Mouse (Mus musculus) cortical plate, adult 2 months (tissue): ENCODE measurements around the gene Gpr182. TPM values are rescaled to one million over a fixed set of nuclear protein-coding genes. Genes with fewer than 3 reads are reported as not detected.

Experiments
- H3K27ac ChIP-seq: fragments of 200-500 bp; 2 replicates; pipeline ENCODE4 v1.5.1; 2012; ENCODE audit warnings: low read length, control low read depth, inconsistent platforms; ENCODE audit not compliant: insufficient read depth
- H3K4me1 ChIP-seq: fragments of 200-500 bp; 2 replicates; pipeline ENCODE4 v1.6.1; 2011; ENCODE audit warnings: low read length; ENCODE audit not compliant: control insufficient read depth, insufficient read depth
- H3K4me3 ChIP-seq: fragments of 200-500 bp; 2 replicates; pipeline ENCODE4 v1.5.1; 2011; ENCODE audit warnings: mild to moderate bottlenecking, low read length, control low read depth; ENCODE audit not compliant: insufficient read depth
- CTCF ChIP-seq: fragments of 200-500 bp; IDR thresholded peaks from 2 replicates; pipeline ENCODE4 v1.5.1; 2011; ENCODE audit warnings: mild to moderate bottlenecking, control low read depth, low read length; ENCODE audit not compliant: insufficient read depth; ENCODE audit errors: extremely low read depth
- POLR2A ChIP-seq: fragments of 200-500 bp; IDR thresholded peaks from 2 replicates; pipeline ENCODE4 v1.6.1; 2011; ENCODE audit warnings: mild to moderate bottlenecking, low read length, control low read depth; ENCODE audit not compliant: insufficient read depth; ENCODE audit errors: extremely low read depth
- polyA plus RNA-seq: library from polyadenylated mRNA; depleted of rRNA; stranded (reverse); fragments of >200 nt; gene quantifications from 2 replicates; pipeline ENCODE4 v1.2.3, GENCODE M21; 2012

Gene Gpr182
- polyA plus RNA-seq, 1 experiment, result 1.4 TPM

GRCm38 (mm10) chr10:127739083-127739660 is 12.4 kb downstream of the Gpr182 start, which contains the start of gene Zbtb39:
Zbtb39 (plus strand) TSS chr10:127739538.
- TF ChIP-seq CTCF (0 out of 2 replicates have a peak, but pooled peaks have one; percentile 18), POLR2A (no peak)
- H3K27ac ChIP-seq, result no peak within 1 kb of the TSS
- peak within 1 kb of the TSS; percentile 74 for H3K4me3 ChIP-seq
- H3K4me1 ChIP-seq, result no peaks in the 10 kb centered on the region

GRCm38 (mm10) chr10:127738151-127738882 is 13.2 kb downstream of the Gpr182 start:
- Histone ChIP-seq H3K27ac (no peak overlapping the region), H3K4me3 (no peak overlapping the region; the same call in 1 of the 2 replicates), H3K4me1 (no peaks in the 10 kb centered on the region)
- TF ChIP-seq POLR2A (no peak), CTCF (peak; percentile 44; the same call in 1 of the 2 replicates)

- Histone ChIP-seq H3K4me3 (no peak overlapping the region), H3K4me1 (no peaks in the 10 kb centered on the region), H3K27ac (no peak overlapping the region)
- TF ChIP-seq POLR2A, result no peak
- TF ChIP-seq CTCF, result no peak
Observed at GRCm38 (mm10) chr10:127737552-127737951, 14.0 kb downstream of the Gpr182 start.

GRCm38 (mm10) chr10:127736916-127737315 is 14.6 kb downstream of the Gpr182 start:
- Histone ChIP-seq H3K27ac (no peak overlapping the region), H3K4me1 (no peaks in the 10 kb centered on the region), H3K4me3 (no peak overlapping the region)
- TF ChIP-seq POLR2A (no peak), CTCF (no peak)

DNA sequence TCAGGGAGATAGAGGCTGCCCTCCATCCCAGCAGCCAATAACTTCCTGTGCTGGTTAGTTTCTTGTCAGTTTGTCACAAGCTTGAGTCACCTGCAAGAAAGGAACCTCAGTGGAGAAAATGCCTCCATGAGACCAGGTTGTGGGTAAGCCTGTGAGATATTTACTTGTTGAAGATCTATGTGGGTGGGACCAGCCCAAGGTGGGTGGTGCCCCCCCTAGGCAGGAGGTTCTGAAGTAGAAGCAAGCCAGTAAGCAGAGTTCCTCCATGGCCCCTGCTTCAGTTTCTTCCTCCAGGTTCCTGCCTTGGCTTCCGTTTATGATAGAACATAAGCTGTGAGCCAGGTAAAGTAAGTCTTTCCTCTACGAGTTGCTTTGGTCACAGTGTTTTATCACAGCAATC is 15.3 kb downstream of the Gpr182 start:
- Histone ChIP-seq H3K27ac (no peak overlapping the region), H3K4me3 (no peak overlapping the region), H3K4me1 (no peaks in the 10 kb centered on the region)
- TF ChIP-seq POLR2A (no peak), CTCF (no peak)

- TF ChIP-seq CTCF (peak; percentile 57), POLR2A (no peak)
- Histone ChIP-seq H3K4me1 (no peaks in the 10 kb centered on the region), H3K4me3 (no peak overlapping the region), H3K27ac (no peak overlapping the region)
Observed at GRCm38 (mm10) chr10:127734434-127734833, 17.1 kb downstream of the Gpr182 start.

GRCm38 (mm10) chr10:127731397-127731796 is 20.1 kb downstream of the Gpr182 start:
- Histone ChIP-seq H3K27ac (no peak overlapping the region), H3K4me3 (no peak overlapping the region), H3K4me1 (peaks cover 2% of the 10 kb centered on the region; the same call in 1 of the 2 replicates)
- no peak for TF ChIP-seq POLR2A
- no peak for TF ChIP-seq CTCF

- peaks cover 2% of the 10 kb centered on the region; the same call in 1 of the 2 replicates for H3K4me1 ChIP-seq
- no peak for TF ChIP-seq CTCF
- TF ChIP-seq POLR2A, result no peak
- H3K4me3 ChIP-seq, result no peak overlapping the region
- H3K27ac ChIP-seq, result no peak overlapping the region
Observed at GRCm38 (mm10) chr10:127730933-127731310, 20.6 kb downstream of the Gpr182 start.

- Histone ChIP-seq H3K4me1 (peaks cover 2% of the 10 kb centered on the region; the same call in 1 of the 2 replicates), H3K27ac (no peak overlapping the region), H3K4me3 (no peak overlapping the region)
- TF ChIP-seq CTCF (no peak), POLR2A (no peak)
Observed at GRCm38 (mm10) chr10:127730285-127730932, 21.1 kb downstream of the Gpr182 start.
